Mouse (Mus musculus) kidney, adult 2 months (tissue): ENCODE results near the gene Acsm1.

ENCODE experiments used
- CTCF ChIP-seq: fragments of 200-500 bp; conservative IDR thresholded peaks from 2 replicates; pipeline ENCODE4 v1.5.1; 2011; ENCODE audit warnings: low read depth, mild to moderate bottlenecking, control low read depth, low read length, moderate library complexity, mixed read lengths; ENCODE audit not compliant: insufficient read depth, insufficient read length
- POLR2A ChIP-seq: fragments of 200-500 bp; IDR thresholded peaks from one replicate; pipeline ENCODE4 v1.6.1; 2011; ENCODE audit warnings: low read depth, low read length, control low read depth

- TF ChIP-seq POLR2A (no peak), CTCF (no peak)
Observed at GRCm38 (mm10) chr7:119559789-119560451, 46.9 kb upstream of the Acsm1 start.
